Mouse (Mus musculus): ENCODE results near the gene Celsr1. TPM values are rescaled to one million over a fixed set of nuclear protein-coding genes. Genes with fewer than 3 reads are reported as not detected.

The Celsr1 gene
- total and polyA plus RNA-seq, 3 experiments: not detected

DNA sequence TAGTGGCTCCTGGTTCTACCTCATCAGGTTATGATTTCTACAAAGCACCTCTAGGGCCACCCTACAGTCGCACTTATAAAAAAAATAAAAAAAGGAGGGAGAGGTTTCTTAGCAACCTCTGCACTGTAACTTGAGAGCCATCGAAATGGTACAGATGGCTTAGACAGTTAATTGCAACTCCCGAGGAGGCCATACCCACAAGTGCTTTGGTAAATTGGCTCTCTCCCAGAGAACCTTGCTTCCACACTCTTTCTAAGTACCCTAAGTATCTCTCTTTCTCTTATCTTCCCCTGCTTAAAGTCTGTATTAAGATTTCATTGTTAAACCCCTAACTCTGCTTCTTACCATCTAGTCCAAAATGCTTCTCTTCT is 41.5 kb downstream of the Celsr1 start:
- in situ Hi-C loops (cut with MboI; ENCODE audit: low pct_ligation_motif_present, low pct_unique_long_range_greater_than_20kb, low sequenced_read_pairs): no loop called here
- dilution Hi-C loops (cut with MboI; ENCODE audit: extremely low pct_ligation_motif_present, extremely low pct_unique_long_range_greater_than_20kb, low sequenced_read_pairs): no loop called here

DNA sequence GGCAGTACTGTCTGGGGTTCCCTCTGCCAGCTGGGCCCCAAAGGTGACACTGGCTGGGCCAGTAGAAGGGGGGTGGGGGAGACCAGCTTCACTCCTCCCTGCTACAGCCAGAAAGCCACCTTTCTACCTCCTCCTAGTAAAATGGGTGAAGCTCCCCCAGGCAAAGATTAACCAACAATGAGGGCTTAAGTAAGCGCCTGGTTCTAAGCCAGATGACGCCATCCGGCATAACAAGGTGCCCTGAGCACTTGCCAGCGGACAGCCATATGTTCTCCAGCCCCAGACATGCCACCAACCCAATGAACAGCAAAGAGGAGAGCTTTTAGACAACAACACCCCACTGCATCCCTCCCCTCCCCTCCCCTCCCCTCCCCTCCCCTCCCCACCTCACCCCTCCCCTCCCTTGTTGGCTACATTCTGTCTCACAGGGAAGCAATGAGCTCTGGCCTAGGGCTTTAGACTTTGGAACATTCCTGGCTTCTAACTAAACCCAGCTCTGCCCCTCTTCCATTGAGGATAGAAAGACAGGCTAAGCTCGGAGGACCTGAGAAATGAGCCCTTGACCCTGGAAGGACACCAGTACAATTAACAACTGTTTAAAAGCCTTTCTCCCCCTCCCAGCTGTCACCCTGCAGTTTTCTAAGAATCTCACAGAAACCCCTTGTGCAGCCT is 42.0 kb downstream of the Celsr1 start:
- in situ Hi-C loops (cut with MboI; ENCODE audit: low pct_ligation_motif_present, low pct_unique_long_range_greater_than_20kb, low sequenced_read_pairs) (no loop called here), dilution Hi-C loops (cut with MboI; ENCODE audit: extremely low pct_ligation_motif_present, extremely low pct_unique_long_range_greater_than_20kb, low sequenced_read_pairs) (no loop called here)
- DNase-seq (ENCODE audit: extremely low read depth): no peak
- H3K4me1 ChIP-seq (ENCODE audit: control insufficient read depth in 1 of 2, insufficient read depth in 2 of 2): 0 out of 4 replicates have a peak, but pooled peaks cover 0 to 2% of the 10 kb centered on the region in 2 experiments
- H3K4me2 ChIP-seq (ENCODE audit: insufficient read depth, low read depth, poor library complexity, severe bottlenecking): no peak overlapping the region
- no peak overlapping the region for H3K27ac ChIP-seq (ENCODE audit: insufficient read depth, low read depth)
- no peak overlapping the region for H3K9ac ChIP-seq (ENCODE audit: insufficient read depth, low read depth)
- peaks cover 57% of the 10 kb centered on the region for H3K27me3 ChIP-seq (replicated peaks)
- H3K79me2 ChIP-seq (replicated peaks; ENCODE audit: control insufficient read depth, extremely low read depth, insufficient read depth, poor library complexity, severe bottlenecking): no peaks in the 10 kb centered on the region
- no peak overlapping the region for H3K4me3 ChIP-seq (replicated peaks in 1 of 3; ENCODE audit: low read depth in 2 of 3, low read length in 2 of 3, poor library complexity in 1 of 3)
- H3K36me3 ChIP-seq (replicated peaks in 1 of 2; ENCODE audit: control insufficient read depth in 1 of 2, insufficient read depth in 1 of 2, low read length in 1 of 2): no peaks in the 10 kb centered on the region
- no peaks in the 10 kb centered on the region for H3K9me3 ChIP-seq (replicated peaks; ENCODE audit: low read length)
- TF ChIP-seq CTCF (conservative IDR thresholded peaks at IDR 0.05 in 1 of 2, IDR thresholded peaks at IDR 0.05 in 1 of 2; ENCODE audit: low read depth in 2 of 2, low read length in 2 of 2) (no peak), GABPA (IDR thresholded peaks at IDR 0.05; ENCODE audit: insufficient replicate concordance, low read depth, low read length) (no peak), KAT2A (IDR thresholded peaks at IDR 0.05; ENCODE audit: insufficient replicate concordance, low read length) (no peak), MEF2A (IDR thresholded peaks at IDR 0.05; ENCODE audit: borderline replicate concordance, low read depth, low read length) (no peak), ZMIZ1 (IDR thresholded peaks at IDR 0.05; ENCODE audit: low read depth, low read length) (no peak), NELFE (IDR thresholded peaks at IDR 0.05; ENCODE audit: low read depth, low read length) (no peak), TBP (conservative IDR thresholded peaks at IDR 0.05; ENCODE audit: low read depth, low read length) (no peak), PAX5 (IDR thresholded peaks at IDR 0.05; ENCODE audit: low read length) (no peak), CHD2 (IDR thresholded peaks at IDR 0.05; ENCODE audit: low read length) (no peak), ETS1 (conservative IDR thresholded peaks at IDR 0.05; ENCODE audit: low read depth, low read length) (no peak), UBTF (IDR thresholded peaks at IDR 0.05; ENCODE audit: low read depth, low read length) (no peak), ZNF384 (IDR thresholded peaks at IDR 0.05; ENCODE audit: low read depth, low read length) (no peak), ELF1 (IDR thresholded peaks at IDR 0.05; ENCODE audit: low read depth, low read length) (no peak), TCF12 (IDR thresholded peaks at IDR 0.05; ENCODE audit: low read depth, low read length) (no peak), HCFC1 (IDR thresholded peaks at IDR 0.05; ENCODE audit: low read depth, low read length) (no peak), SMC3 (IDR thresholded peaks at IDR 0.05; ENCODE audit: low read depth, low read length) (no peak), JUN (IDR thresholded peaks at IDR 0.05; ENCODE audit: insufficient read depth, low read depth, low read length) (no peak), MAZ (IDR thresholded peaks at IDR 0.05; ENCODE audit: low read depth, low read length) (no peak), MAX (IDR thresholded peaks at IDR 0.05; ENCODE audit: low read length) (no peak)

More for the DNA sequence above, 41.5 kb downstream of the Celsr1 start:
- Histone ChIP-seq H3K4me1 (ENCODE audit: control insufficient read depth in 1 of 2, insufficient read depth in 2 of 2) (0 out of 4 replicates have a peak, but pooled peaks cover 0 to 2% of the 10 kb centered on the region in 2 experiments), H3K9me3 (replicated peaks; ENCODE audit: low read length) (no peaks in the 10 kb centered on the region), H3K27me3 (replicated peaks) (peaks cover 57% of the 10 kb centered on the region), H3K27ac (ENCODE audit: insufficient read depth, low read depth) (no peak overlapping the region), H3K9ac (ENCODE audit: insufficient read depth, low read depth) (no peak overlapping the region), H3K4me2 (ENCODE audit: insufficient read depth, low read depth, poor library complexity, severe bottlenecking) (no peak overlapping the region), H3K4me3 (replicated peaks in 1 of 3; ENCODE audit: low read depth in 2 of 3, low read length in 2 of 3, poor library complexity in 1 of 3) (no peak overlapping the region), H3K36me3 (replicated peaks in 1 of 2; ENCODE audit: control insufficient read depth in 1 of 2, insufficient read depth in 1 of 2, low read length in 1 of 2) (no peaks in the 10 kb centered on the region), H3K79me2 (replicated peaks; ENCODE audit: control insufficient read depth, extremely low read depth, insufficient read depth, poor library complexity, severe bottlenecking) (no peaks in the 10 kb centered on the region)
- no peak for TF ChIP-seq USF1 (IDR thresholded peaks at IDR 0.05; ENCODE audit: low read depth, low read length)
- TF ChIP-seq JUN (IDR thresholded peaks at IDR 0.05; ENCODE audit: insufficient read depth, low read depth, low read length): no peak
- no peak for TF ChIP-seq IRF4 (IDR thresholded peaks at IDR 0.05; ENCODE audit: low read depth, low read length)
- TF ChIP-seq CHD2 (IDR thresholded peaks at IDR 0.05; ENCODE audit: low read length): no peak
- TF ChIP-seq SMC3 (IDR thresholded peaks at IDR 0.05; ENCODE audit: low read depth, low read length): no peak
- TF ChIP-seq ZMIZ1 (IDR thresholded peaks at IDR 0.05; ENCODE audit: low read depth, low read length): no peak
- TF ChIP-seq EP300 (IDR thresholded peaks at IDR 0.05; ENCODE audit: low read length): no peak
- no peak for TF ChIP-seq GABPA (IDR thresholded peaks at IDR 0.05; ENCODE audit: insufficient replicate concordance, low read depth, low read length)
- TF ChIP-seq ZKSCAN1 (IDR thresholded peaks at IDR 0.05; ENCODE audit: borderline replicate concordance, low read depth, low read length): no peak
- TF ChIP-seq POLR2AphosphoS2 (IDR thresholded peaks at IDR 0.05; ENCODE audit: low read depth, low read length): no peak
- no peak for TF ChIP-seq MAFK (IDR thresholded peaks at IDR 0.05; ENCODE audit: insufficient replicate concordance, low read length)
- TF ChIP-seq MEF2A (IDR thresholded peaks at IDR 0.05; ENCODE audit: borderline replicate concordance, low read depth, low read length): no peak
- no peak for TF ChIP-seq ELF1 (IDR thresholded peaks at IDR 0.05; ENCODE audit: low read depth, low read length)
- TF ChIP-seq E2F4 (IDR thresholded peaks at IDR 0.05; ENCODE audit: insufficient replicate concordance, low read depth, low read length): no peak
- TF ChIP-seq USF2 (conservative IDR thresholded peaks at IDR 0.05; ENCODE audit: low read depth, low read length): no peak
- DNase-seq (ENCODE audit: extremely low read depth): no peak
